Mouse (Mus musculus) thymus, adult 2 months (tissue): ENCODE results near the gene Ralgds.

Experiments used
- CTCF ChIP-seq: fragments of 200-500 bp; IDR thresholded peaks from 2 replicates; pipeline ENCODE4 v1.5.1; 2012; ENCODE audit warnings: mild to moderate bottlenecking, control low read depth, low read length, moderate library complexity, borderline replicate concordance; ENCODE audit not compliant: control insufficient read depth, poor library complexity, insufficient read depth; ENCODE audit errors: extremely low read depth
- POLR2A ChIP-seq: fragments of 200-500 bp; IDR thresholded peaks from 2 replicates; pipeline ENCODE4 v1.6.1; 2012; ENCODE audit warnings: mild to moderate bottlenecking, low read length, control low read depth, moderate library complexity; ENCODE audit not compliant: control insufficient read depth, poor library complexity, insufficient read depth; ENCODE audit errors: extremely low read depth

- no peak for TF ChIP-seq CTCF
- TF ChIP-seq POLR2A: no peak
Observed at GRCm38 (mm10) chr2:28566545-28566944, 53.6 kb downstream of the Ralgds start.
